Mouse (Mus musculus) liver, embryonic 12.5 days (tissue): ENCODE results near the gene Col6a5. TPM values are rescaled to one million over a fixed set of nuclear protein-coding genes. Genes with fewer than 3 reads are reported as not detected.

Experiments
- ATAC-seq: fragments of 200-750 bp; cut with Nextera tagmentation; 2 replicates; pipeline ENCODE4 v1.8.0; 2017; ENCODE audit warnings: moderate number of reproducible peaks, mild to moderate bottlenecking, moderate library complexity
- H3K27ac ChIP-seq: fragments of 300-500 bp; sonication (generic); 2 replicates; pipeline ENCODE4 v1.5.1; 2016; ENCODE audit warnings: mild to moderate bottlenecking
- H3K27me3 ChIP-seq: fragments of 300-500 bp; sonication (generic); replicated peaks from 2 replicates; pipeline ENCODE4 v1.6.1; 2016; ENCODE audit warnings: mild to moderate bottlenecking, moderate library complexity
- H3K36me3 ChIP-seq: fragments of 300-500 bp; sonication (generic); 2 replicates; pipeline ENCODE4 v1.6.1; 2016; ENCODE audit warnings: mild to moderate bottlenecking, moderate library complexity
- H3K4me1 ChIP-seq: fragments of 300-500 bp; sonication (generic); 2 replicates; pipeline ENCODE4 v1.6.1; 2016
- H3K4me2 ChIP-seq: fragments of 300-500 bp; sonication (generic); 2 replicates; pipeline ENCODE4 v1.6.1; 2016; ENCODE audit warnings: mild to moderate bottlenecking, moderate library complexity
- H3K4me3 ChIP-seq: fragments of 300-500 bp; sonication (generic); 2 replicates; pipeline ENCODE4 v1.5.1; 2016; ENCODE audit warnings: mild to moderate bottlenecking, moderate library complexity
- H3K9ac ChIP-seq: fragments of 300-500 bp; sonication (generic); 2 replicates; pipeline ENCODE4 v1.6.1; 2016; ENCODE audit warnings: mild to moderate bottlenecking, moderate library complexity
- H3K9me3 ChIP-seq: fragments of 300-500 bp; sonication (generic); replicated peaks from 2 replicates; pipeline ENCODE4 v1.6.1; 2016; ENCODE audit warnings: mild to moderate bottlenecking, moderate library complexity
- WGBS: fragments of 180-500 bp; shearing (Covaris S2); methylation state at CpG from one replicate; pipeline ENCODE4 v1.1.7; 2016; ENCODE audit not compliant: insufficient replicate concordance; 5-methylcytosine and 5-hydroxymethylcytosine counted together
- polyA plus RNA-seq: library from polyadenylated mRNA; unstranded; fragments of >200 nt; fragmentation: Nextera tagmentation; extraction: Ambion mirVana; gene quantifications from 2 replicates; pipeline ENCODE4 v1.2.1, GENCODE M21; 2016

Gene Col6a5
- polyA plus RNA-seq, 1 experiment from 2014 or later: not detected

DNA sequence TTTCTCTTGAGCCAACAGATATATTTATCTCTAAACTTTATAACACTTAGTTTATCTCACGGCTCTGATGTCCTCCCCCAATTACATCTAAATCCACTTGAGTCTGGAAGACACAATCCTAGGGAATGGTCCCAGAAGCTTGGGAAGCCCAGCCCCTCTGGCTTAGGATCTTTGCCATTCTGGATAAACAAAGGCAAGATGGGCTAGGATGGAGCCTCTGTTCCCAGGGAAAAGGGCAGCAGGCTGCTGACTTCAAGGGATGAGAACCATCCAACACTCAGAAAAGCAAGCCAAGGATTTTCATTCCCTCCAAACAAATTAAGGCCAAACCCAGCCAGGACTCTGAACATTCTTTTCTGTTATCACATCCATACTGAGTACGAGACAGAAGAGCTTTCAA, 51.1 kb downstream of the Col6a5 start:
- Histone ChIP-seq H3K4me2 (no peak overlapping the region), H3K27me3 (no peaks in the 10 kb centered on the region), H3K27ac (no peak overlapping the region), H3K9me3 (0 out of 2 replicates have a peak, but pooled peaks cover 3% of the 10 kb centered on the region), H3K4me1 (no peaks in the 10 kb centered on the region), H3K9ac (no peak overlapping the region), H3K36me3 (no peaks in the 10 kb centered on the region), H3K4me3 (no peak overlapping the region)
- 59% methylated on average over 2 of the region's 2 CpGs for WGBS
- ATAC-seq: no peak

DNA sequence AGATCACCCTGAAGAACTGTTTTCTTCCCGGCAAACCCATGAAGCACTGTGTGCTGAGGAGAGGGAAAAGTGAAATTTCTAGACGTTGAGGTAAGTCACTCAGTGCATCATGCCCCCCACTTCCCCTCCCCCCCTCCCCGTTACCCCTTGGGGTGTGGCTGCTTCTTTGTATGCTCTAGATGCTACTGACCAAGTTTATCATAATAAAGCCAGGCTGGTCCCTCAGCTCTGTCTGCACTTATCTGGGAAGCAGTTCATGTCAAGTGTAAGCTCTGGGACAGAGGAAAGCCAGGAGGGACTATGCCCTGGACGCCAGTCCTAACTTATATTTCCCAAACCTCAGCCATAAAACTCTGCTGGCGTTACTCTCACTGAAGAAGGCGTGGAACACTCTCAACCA, 53.0 kb downstream of the Col6a5 start:
- no peak overlapping the region for H3K9ac ChIP-seq
- 61% methylated on average over 6 of the region's 6 CpGs for WGBS
- ATAC-seq: no peak
- H3K36me3 ChIP-seq: no peaks in the 10 kb centered on the region
- 0 out of 2 replicates have a peak, but pooled peaks cover 3% of the 10 kb centered on the region for H3K9me3 ChIP-seq
- no peak overlapping the region for H3K4me2 ChIP-seq
- H3K4me3 ChIP-seq: no peak overlapping the region
- no peaks in the 10 kb centered on the region for H3K4me1 ChIP-seq
- no peaks in the 10 kb centered on the region for H3K27me3 ChIP-seq
- H3K27ac ChIP-seq: no peak overlapping the region

DNA sequence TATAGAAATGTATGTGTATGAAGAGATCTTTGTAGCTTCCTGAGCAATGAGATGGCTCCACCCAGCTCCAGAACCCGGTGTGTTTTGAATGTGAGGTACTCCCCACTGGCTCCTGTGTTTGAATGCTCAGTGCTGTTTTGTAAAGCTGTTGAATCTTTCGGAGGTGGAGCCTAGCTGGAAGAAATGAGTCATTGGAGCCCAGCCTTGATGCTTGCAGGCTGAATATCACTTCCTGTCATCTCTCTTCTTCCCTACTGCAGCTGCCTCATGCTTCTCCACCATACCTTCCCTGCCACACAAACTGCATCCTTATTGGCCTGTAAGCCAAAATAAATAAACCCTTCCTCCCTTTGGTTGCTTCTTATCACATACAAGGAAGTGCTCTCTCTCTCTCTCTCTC, 72.9 kb downstream of the Col6a5 start:
- Histone ChIP-seq H3K36me3 (no peaks in the 10 kb centered on the region), H3K27ac (no peak overlapping the region), H3K4me1 (no peaks in the 10 kb centered on the region), H3K9me3 (no peaks in the 10 kb centered on the region), H3K4me3 (no peak overlapping the region), H3K27me3 (no peaks in the 10 kb centered on the region), H3K4me2 (no peak overlapping the region), H3K9ac (no peak overlapping the region)
- ATAC-seq: no peak
- 18% methylated on average over 2 of the region's 2 CpGs for WGBS

DNA sequence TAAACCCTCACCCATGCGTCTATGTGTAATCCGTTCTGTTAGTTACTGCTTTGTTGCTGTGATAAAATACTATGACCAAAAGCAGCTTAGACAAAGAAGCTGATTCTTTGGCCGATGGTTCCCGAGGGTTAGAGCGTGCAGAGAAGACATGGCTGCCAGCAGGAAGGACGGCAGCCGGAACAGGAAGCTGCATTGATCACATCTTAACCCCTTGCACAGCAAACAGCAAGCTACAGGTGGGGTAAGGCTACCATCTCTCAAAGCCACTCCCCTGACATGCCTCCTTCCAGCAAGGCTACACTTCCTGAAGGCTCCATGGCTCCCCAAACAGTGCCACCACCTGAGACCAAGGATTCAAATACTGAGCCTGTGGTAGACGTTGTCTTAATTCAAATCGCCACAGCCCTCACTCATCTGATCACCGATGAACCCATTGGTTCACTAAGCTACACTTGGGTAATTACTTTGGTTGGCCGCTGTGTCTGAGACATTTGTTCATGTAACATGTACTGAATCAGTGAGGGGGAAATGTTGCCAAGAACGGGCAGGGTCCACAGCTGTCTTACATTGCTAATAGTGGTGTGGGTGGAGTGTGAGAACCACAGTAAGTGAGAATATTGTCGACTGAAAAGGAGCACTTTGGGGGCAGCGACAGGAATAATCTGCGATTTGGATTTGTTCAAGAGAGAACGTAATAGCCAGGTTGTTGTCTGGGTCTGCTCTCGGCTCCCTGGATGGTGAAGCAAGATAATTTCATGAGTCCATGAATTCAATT, 75.6 kb downstream of the Col6a5 start:
- Histone ChIP-seq H3K4me1 (no peaks in the 10 kb centered on the region), H3K36me3 (no peaks in the 10 kb centered on the region), H3K4me3 (no peak overlapping the region), H3K9me3 (no peaks in the 10 kb centered on the region), H3K27ac (no peak overlapping the region), H3K27me3 (no peaks in the 10 kb centered on the region), H3K9ac (no peak overlapping the region), H3K4me2 (no peak overlapping the region)
- 66% methylated on average over 17 of the region's 17 CpGs for WGBS
- ATAC-seq: no peak

DNA sequence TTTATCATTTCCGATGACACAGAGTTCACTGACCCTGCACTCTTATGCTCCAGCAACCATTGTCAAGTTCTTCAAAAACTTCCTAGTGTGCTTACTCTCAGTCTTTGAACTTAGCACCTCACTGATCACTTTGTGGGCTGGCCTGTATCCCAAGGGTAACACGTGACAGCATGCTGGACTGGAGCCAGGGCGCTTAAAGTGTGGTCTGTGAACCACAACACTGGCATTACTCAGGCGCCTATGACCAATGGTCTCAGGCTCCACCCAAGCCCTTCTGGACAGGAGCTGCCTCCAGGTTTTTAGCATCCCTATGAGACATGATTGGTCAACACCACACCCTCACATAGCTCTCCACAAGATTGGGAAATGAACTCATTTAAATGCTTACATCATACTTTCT, 79.7 kb downstream of the Col6a5 start:
- H3K36me3 ChIP-seq: no peaks in the 10 kb centered on the region
- no peak for ATAC-seq
- H3K4me2 ChIP-seq: no peak overlapping the region
- no peaks in the 10 kb centered on the region for H3K9me3 ChIP-seq
- H3K27ac ChIP-seq: no peak overlapping the region
- no peak overlapping the region for H3K9ac ChIP-seq
- H3K4me1 ChIP-seq: no peaks in the 10 kb centered on the region
- 65% methylated on average over 4 of the region's 4 CpGs for WGBS
- H3K4me3 ChIP-seq: no peak overlapping the region
- no peaks in the 10 kb centered on the region for H3K27me3 ChIP-seq

DNA sequence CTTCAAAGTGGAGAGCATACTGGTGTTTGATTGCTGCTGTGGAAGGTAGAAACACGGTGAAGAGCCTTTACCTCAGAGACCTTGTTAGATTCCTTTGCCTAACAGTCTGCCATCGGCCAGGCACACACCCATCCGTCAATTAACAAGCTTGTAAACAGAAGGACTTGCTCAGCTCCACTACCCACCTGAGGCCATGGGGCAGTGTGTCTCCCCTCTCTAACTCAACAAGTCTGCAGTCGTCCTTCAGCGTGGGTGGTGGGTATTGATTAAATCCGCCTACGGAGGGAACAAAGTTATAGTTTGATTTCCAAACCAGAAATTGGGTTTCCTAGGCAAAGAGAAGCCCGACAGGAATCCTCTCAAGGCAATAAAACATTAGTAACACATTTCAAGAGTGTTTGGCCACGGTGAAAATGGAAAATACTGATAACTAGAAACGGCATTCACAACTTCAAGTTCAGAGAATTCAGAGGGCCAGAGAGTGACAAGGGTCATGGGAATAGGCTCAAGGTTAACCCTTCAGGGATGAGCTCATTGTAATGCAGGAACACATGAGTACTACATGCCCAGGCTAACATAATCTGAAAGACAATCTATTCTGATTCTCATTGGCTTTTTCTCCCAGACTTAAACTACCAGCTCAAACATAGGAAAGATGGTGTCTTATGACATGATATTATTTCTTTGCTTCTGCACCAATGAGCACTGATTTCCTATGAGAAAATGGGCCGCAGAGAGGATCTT, 81.9 kb downstream of the Col6a5 start:
- Histone ChIP-seq H3K9me3 (no peaks in the 10 kb centered on the region), H3K4me1 (no peaks in the 10 kb centered on the region), H3K4me3 (no peak overlapping the region), H3K4me2 (no peak overlapping the region), H3K27ac (no peak overlapping the region), H3K27me3 (no peaks in the 10 kb centered on the region), H3K9ac (no peak overlapping the region), H3K36me3 (no peaks in the 10 kb centered on the region)
- 48% methylated on average over 11 of the region's 11 CpGs for WGBS
- ATAC-seq: no peak

DNA sequence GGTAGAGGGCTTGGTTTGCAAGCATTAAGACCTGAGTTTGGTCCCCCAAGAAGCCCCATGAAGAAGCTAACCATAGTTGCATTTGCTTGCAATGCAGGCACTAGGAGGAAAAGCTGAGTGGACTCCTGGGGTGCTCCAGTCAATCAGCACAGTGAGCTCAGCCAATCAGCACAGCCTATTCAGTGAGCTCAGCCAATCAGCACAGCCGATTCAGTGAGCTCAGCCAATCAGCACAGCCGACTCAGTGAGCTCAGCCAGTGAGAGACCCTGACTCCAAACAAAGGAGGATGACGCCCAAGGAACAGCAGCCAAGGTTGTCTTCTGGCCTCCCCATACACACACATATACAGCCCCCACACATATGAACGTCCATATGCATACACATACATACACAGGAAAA, 84.3 kb downstream of the Col6a5 start:
- Histone ChIP-seq H3K4me2 (no peak overlapping the region), H3K9ac (no peak overlapping the region), H3K27ac (no peak overlapping the region), H3K4me3 (no peak overlapping the region), H3K27me3 (no peaks in the 10 kb centered on the region), H3K36me3 (no peaks in the 10 kb centered on the region), H3K4me1 (no peaks in the 10 kb centered on the region), H3K9me3 (no peaks in the 10 kb centered on the region)
- 70% methylated on average over 4 of the region's 4 CpGs for WGBS
- no peak for ATAC-seq

DNA sequence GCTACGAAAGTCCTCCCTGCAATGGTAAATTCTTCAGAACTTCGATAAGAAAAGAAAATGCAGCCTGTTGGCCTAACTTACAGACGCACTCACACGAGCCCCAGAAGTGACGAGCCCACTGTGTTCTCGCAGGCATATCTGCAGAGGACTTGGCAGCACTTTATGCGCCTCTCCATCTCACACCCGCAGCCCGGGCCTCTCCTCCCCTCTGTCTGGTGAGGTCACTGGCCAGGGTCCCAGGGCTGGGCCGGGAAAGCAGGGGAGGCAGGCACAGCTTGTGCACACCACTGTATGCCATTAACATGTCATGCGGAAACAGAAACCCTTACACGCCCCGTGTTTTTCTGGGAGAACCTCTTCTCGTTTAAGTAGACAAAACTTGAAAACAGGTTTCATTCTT, 88.8 kb downstream of the Col6a5 start:
- ATAC-seq: no peak
- 69% methylated on average over 14 of the region's 14 CpGs for WGBS

DNA sequence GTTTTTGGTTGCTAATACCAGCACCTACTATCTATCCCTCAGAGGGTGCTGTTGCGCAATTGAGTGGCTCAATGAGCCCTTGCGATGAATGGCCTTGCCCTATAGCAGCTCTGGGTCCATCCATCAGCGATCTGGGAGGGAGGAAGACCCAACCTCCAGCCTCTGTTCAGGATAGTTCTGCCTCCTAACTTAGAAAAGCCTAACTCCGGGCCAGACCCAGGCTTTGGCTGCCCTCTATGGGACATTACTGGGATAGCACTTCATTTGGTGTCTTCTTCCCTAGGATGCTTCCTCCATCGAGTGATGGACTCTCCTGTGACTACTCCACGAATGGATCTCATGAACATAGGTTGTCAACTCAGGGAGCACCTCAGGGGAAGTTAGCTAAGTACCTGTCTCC, 102.7 kb downstream of the Col6a5 start:
- no peak overlapping the region for H3K27ac ChIP-seq
- ATAC-seq: no peak
- 0 out of 2 replicates have a peak, but pooled peaks cover 3% of the 10 kb centered on the region for H3K27me3 ChIP-seq
- no peaks in the 10 kb centered on the region for H3K36me3 ChIP-seq
- H3K9ac ChIP-seq: no peak overlapping the region
- H3K4me1 ChIP-seq: no peaks in the 10 kb centered on the region
- no peak overlapping the region for H3K4me2 ChIP-seq
- WGBS: 20% methylated on average over 6 of the region's 6 CpGs
- H3K4me3 ChIP-seq: no peak overlapping the region
- no peaks in the 10 kb centered on the region for H3K9me3 ChIP-seq

More for the DNA sequence above, 88.8 kb downstream of the Col6a5 start:
- Histone ChIP-seq H3K27ac (no peak overlapping the region), H3K9ac (no peak overlapping the region), H3K4me1 (no peaks in the 10 kb centered on the region), H3K9me3 (no peaks in the 10 kb centered on the region), H3K27me3 (no peaks in the 10 kb centered on the region), H3K4me2 (no peak overlapping the region), H3K4me3 (no peak overlapping the region), H3K36me3 (no peaks in the 10 kb centered on the region)

DNA sequence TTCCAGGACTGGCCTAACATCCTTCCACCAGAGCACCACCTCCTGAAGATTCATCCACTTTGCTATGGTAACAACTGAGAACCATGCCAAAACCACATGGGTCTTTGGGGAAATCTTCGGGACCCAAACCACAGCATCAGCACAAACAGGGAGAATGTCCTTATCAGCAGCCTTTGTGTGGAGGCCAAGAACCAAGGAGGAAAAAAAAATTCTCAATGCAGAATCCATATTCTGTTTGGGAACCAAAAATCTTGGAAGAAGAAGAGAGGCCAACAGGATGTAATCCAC, 107.7 kb downstream of the Col6a5 start:
- no peak for ATAC-seq
- Histone ChIP-seq H3K4me1 (no peaks in the 10 kb centered on the region), H3K4me2 (no peak overlapping the region), H3K9ac (no peak overlapping the region), H3K36me3 (no peaks in the 10 kb centered on the region), H3K4me3 (no peak overlapping the region), H3K9me3 (no peaks in the 10 kb centered on the region), H3K27ac (no peak overlapping the region), H3K27me3 (no peaks in the 10 kb centered on the region)
- WGBS: 62% methylated on average over 1 of the region's 1 CpGs

DNA sequence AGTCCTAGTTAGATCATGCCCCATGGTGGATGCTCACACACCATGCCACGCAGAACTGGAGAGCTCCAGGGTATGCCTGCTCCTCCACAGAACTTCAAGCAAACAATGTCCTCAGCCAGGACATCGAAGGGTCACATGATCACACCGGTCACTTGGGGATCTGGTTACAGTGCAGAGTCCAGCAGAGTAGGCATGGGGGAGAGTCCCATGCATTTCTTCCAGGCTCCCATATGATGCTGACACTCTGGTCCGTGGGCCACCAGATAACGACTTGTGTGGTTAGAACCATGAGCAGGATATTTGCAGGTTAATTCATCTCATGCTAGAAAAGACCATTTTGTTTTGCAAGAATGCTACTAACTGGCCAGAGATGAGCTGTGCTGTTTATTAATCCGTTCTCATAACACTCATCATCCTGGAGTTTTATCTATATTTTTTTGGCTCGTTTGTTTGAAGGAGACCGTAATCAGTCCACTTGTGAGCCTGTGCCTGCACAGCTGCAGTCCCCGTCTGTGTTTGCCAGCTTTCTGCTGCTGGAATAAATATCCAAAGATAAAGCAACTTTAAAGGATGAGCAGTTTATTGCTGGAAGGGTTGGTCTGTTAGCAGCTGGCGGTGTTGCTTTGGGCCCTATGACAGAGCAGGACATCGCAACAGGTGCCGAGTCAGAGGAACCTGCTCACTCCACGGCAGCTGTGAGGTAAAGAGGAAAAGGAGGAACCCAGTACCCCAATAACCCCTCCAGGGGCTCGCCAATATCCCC, 108.2 kb downstream of the Col6a5 start:
- Histone ChIP-seq H3K9me3 (no peaks in the 10 kb centered on the region), H3K27me3 (no peaks in the 10 kb centered on the region), H3K4me2 (no peak overlapping the region), H3K4me1 (no peaks in the 10 kb centered on the region), H3K9ac (no peak overlapping the region), H3K27ac (no peak overlapping the region), H3K4me3 (no peak overlapping the region), H3K36me3 (no peaks in the 10 kb centered on the region)
- WGBS: 56% methylated on average over 14 of the region's 14 CpGs
- no peak for ATAC-seq

DNA sequence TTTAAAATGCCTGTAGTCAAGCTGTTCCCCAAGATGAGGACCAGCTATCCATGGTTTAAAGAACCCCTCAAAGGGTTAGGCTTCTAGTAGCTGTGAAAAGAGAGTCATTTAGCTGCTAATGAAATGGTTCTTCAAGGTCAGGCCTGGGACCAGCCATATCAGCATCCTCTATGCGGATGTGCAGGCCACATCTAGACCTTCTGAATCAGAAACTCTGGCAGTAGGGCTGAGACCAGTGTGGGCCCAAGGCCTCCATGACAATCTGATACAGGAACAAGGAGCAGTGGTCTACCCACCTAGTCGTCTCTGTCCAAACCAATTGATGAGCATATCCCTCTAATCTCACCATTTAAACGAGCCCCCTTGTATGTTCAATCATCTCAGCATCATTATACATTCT, 109.4 kb downstream of the Col6a5 start:
- Histone ChIP-seq H3K9me3 (no peaks in the 10 kb centered on the region), H3K4me3 (no peak overlapping the region), H3K36me3 (no peaks in the 10 kb centered on the region), H3K27me3 (no peaks in the 10 kb centered on the region), H3K4me2 (no peak overlapping the region), H3K27ac (no peak overlapping the region), H3K9ac (no peak overlapping the region), H3K4me1 (no peaks in the 10 kb centered on the region)
- no peak for ATAC-seq
- WGBS: 51% methylated on average over 3 of the region's 3 CpGs
